Mouse (Mus musculus) stomach, postnatal 0 days (tissue): ENCODE results near the gene Tmem167b. TPM values are rescaled to one million over a fixed set of nuclear protein-coding genes. Genes with fewer than 3 reads are reported as not detected.

Experiments used
- ATAC-seq: fragments of 200-750 bp; cut with Nextera tagmentation; 2 replicates; pipeline ENCODE4 v1.8.0; 2017; ENCODE audit not compliant: low FRiP score, low TSS enrichment
- DNase-seq: peaks from one replicate; pipeline ENCODE4 v3.0.0-alpha.2; 2016; ENCODE audit warnings: low spot score
- H3K27ac ChIP-seq: fragments of 300-500 bp; sonication (generic); replicated peaks from 2 replicates; pipeline ENCODE4 v1.5.1; 2014; ENCODE audit warnings: mild to moderate bottlenecking, control low read depth
- H3K27me3 ChIP-seq: fragments of 300-500 bp; sonication (generic); 2 replicates; pipeline ENCODE4 v1.6.1; 2014; ENCODE audit warnings: low read length; ENCODE audit not compliant: control insufficient read depth, insufficient read depth
- H3K36me3 ChIP-seq: fragments of 300-500 bp; sonication (generic); 2 replicates; pipeline ENCODE4 v1.6.1; 2014; ENCODE audit warnings: low read length, mixed read lengths; ENCODE audit not compliant: control insufficient read depth, insufficient read depth
- H3K4me1 ChIP-seq: fragments of 300-500 bp; sonication (generic); replicated peaks from 2 replicates; pipeline ENCODE4 v1.6.1; 2014; ENCODE audit warnings: antibody characterized with exemption; ENCODE audit not compliant: control insufficient read depth, insufficient read depth
- H3K4me2 ChIP-seq: fragments of 300-500 bp; sonication (generic); replicated peaks from 2 replicates; pipeline ENCODE4 v1.6.1; 2014; ENCODE audit warnings: low read depth, mild to moderate bottlenecking, control low read depth, moderate library complexity
- H3K4me3 ChIP-seq: fragments of 300-500 bp; sonication (generic); 2 replicates; pipeline ENCODE4 v1.5.1; 2014; ENCODE audit warnings: low read depth, low read length, control low read depth
- H3K9ac ChIP-seq: fragments of 300-500 bp; sonication (generic); 2 replicates; pipeline ENCODE4 v1.6.1; 2014; ENCODE audit warnings: mild to moderate bottlenecking, low read length, control low read depth, mixed read lengths
- H3K9me3 ChIP-seq: fragments of 300-500 bp; sonication (generic); 2 replicates; pipeline ENCODE4 v1.6.1; 2016; ENCODE audit warnings: low read length; ENCODE audit not compliant: control insufficient read depth
- CTCF ChIP-seq: IDR thresholded peaks from 2 replicates; pipeline ENCODE4 v1.5.1; 2016; ENCODE audit warnings: antibody characterized with exemption, low read depth, mild to moderate bottlenecking, moderate library complexity
- EP300 ChIP-seq: optimal IDR thresholded peaks from 2 replicates; pipeline ENCODE3; 2016; ENCODE audit warnings: antibody characterized with exemption
- WGBS: fragments of 180-500 bp; shearing (Covaris S2); extraction: QIAGEN DNeasy Blood & Tissue Kit; methylation state at CpG from one replicate; pipeline ENCODE4 v1.1.7; 2014; 5-methylcytosine and 5-hydroxymethylcytosine counted together
- polyA plus RNA-seq: library from polyadenylated mRNA; unstranded; fragments of >200 nt; fragmentation: Nextera tagmentation; extraction: Ambion mirVana; gene quantifications from 2 replicates; pipeline ENCODE4 v1.2.1, GENCODE M21; 2015

The Tmem167b gene
- polyA plus RNA-seq, 1 experiment from 2014 or later, result 29.9 TPM

- H3K9ac ChIP-seq, result no peak overlapping the region
- ATAC-seq (peak; percentile 82), DNase-seq (peak; percentile 87)
- no peak overlapping the region for H3K4me3 ChIP-seq
- no peaks in the 10 kb centered on the region for H3K9me3 ChIP-seq
- H3K27ac ChIP-seq, result peak overlapping the region; percentile 77
- no peak overlapping the region for H3K4me2 ChIP-seq
- TF ChIP-seq CTCF (no peak), EP300 (no peak)
- no peaks in the 10 kb centered on the region for H3K4me1 ChIP-seq
- no peaks in the 10 kb centered on the region; the same call in 1 of the 2 replicates for H3K27me3 ChIP-seq
- no peaks in the 10 kb centered on the region for H3K36me3 ChIP-seq
- WGBS, result 44% methylated on average over 9 of the region's 9 CpGs
Observed at GRCm38 (mm10) chr3:108533114-108533885, 29.0 kb downstream of the Tmem167b start.

GRCm38 (mm10) chr3:108528489-108528888 is 33.8 kb downstream of the Tmem167b start:
- no peak for TF ChIP-seq EP300
- TF ChIP-seq CTCF, result no peak
- WGBS, result 90% methylated on average over 8 of the region's 8 CpGs
- Histone ChIP-seq H3K4me2 (no peak overlapping the region), H3K4me3 (no peak overlapping the region), H3K9ac (no peak overlapping the region), H3K27me3 (no peaks in the 10 kb centered on the region), H3K36me3 (no peaks in the 10 kb centered on the region), H3K27ac (no peak overlapping the region), H3K9me3 (no peaks in the 10 kb centered on the region), H3K4me1 (no peaks in the 10 kb centered on the region)
- ATAC-seq (no peak), DNase-seq (no peak)

- ATAC-seq (no peak), DNase-seq (no peak)
- Histone ChIP-seq H3K4me3 (no peak overlapping the region), H3K27me3 (no peaks in the 10 kb centered on the region), H3K4me2 (no peak overlapping the region), H3K4me1 (no peaks in the 10 kb centered on the region), H3K9ac (no peak overlapping the region), H3K36me3 (no peaks in the 10 kb centered on the region), H3K27ac (no peak overlapping the region), H3K9me3 (no peaks in the 10 kb centered on the region)
- TF ChIP-seq CTCF, result no peak
- no peak for TF ChIP-seq EP300
- 91% methylated on average over 4 of the region's 4 CpGs for WGBS
Observed at GRCm38 (mm10) chr3:108523415-108523814, 38.9 kb downstream of the Tmem167b start.

GRCm38 (mm10) chr3:108518276-108518675 is 44.0 kb downstream of the Tmem167b start:
- no peak overlapping the region for H3K4me2 ChIP-seq
- H3K4me3 ChIP-seq, result no peak overlapping the region
- no peak for TF ChIP-seq CTCF
- no peak for TF ChIP-seq EP300
- H3K9me3 ChIP-seq, result no peaks in the 10 kb centered on the region
- no peaks in the 10 kb centered on the region for H3K27me3 ChIP-seq
- ATAC-seq (no peak), DNase-seq (no peak)
- H3K36me3 ChIP-seq, result no peaks in the 10 kb centered on the region
- H3K4me1 ChIP-seq, result no peaks in the 10 kb centered on the region
- no peak overlapping the region for H3K27ac ChIP-seq
- no peak overlapping the region for H3K9ac ChIP-seq
- 39% methylated on average over 4 of the region's 4 CpGs for WGBS

GRCm38 (mm10) chr3:108513465-108513864 is 48.8 kb downstream of the Tmem167b start:
- Histone ChIP-seq H3K36me3 (no peaks in the 10 kb centered on the region), H3K9me3 (no peaks in the 10 kb centered on the region), H3K27ac (no peak overlapping the region), H3K4me2 (no peak overlapping the region), H3K4me3 (no peak overlapping the region), H3K9ac (no peak overlapping the region), H3K27me3 (no peaks in the 10 kb centered on the region), H3K4me1 (no peaks in the 10 kb centered on the region)
- WGBS, result 65% methylated on average over 3 of the region's 3 CpGs
- DNase-seq (no peak), ATAC-seq (no peak)
- TF ChIP-seq EP300, result no peak
- no peak for TF ChIP-seq CTCF

- H3K4me3 ChIP-seq, result no peak overlapping the region
- no peaks in the 10 kb centered on the region for H3K9me3 ChIP-seq
- no peaks in the 10 kb centered on the region for H3K4me1 ChIP-seq
- H3K27me3 ChIP-seq, result no peaks in the 10 kb centered on the region
- H3K36me3 ChIP-seq, result no peaks in the 10 kb centered on the region
- no peak overlapping the region for H3K27ac ChIP-seq
- TF ChIP-seq CTCF (no peak), EP300 (no peak)
- H3K9ac ChIP-seq, result no peak overlapping the region
- ATAC-seq, result no peak
- no peak for DNase-seq
- 26% methylated on average over 9 of the region's 9 CpGs for WGBS
- no peak overlapping the region for H3K4me2 ChIP-seq
Observed at GRCm38 (mm10) chr3:108510716-108511483, 51.4 kb downstream of the Tmem167b start.
